Mouse (Mus musculus) mouse embryonic stem cell (cell line): ENCODE measurements at regions not wholly inside any gene's neighbourhood (a gene's known extent, or its start where the extent isn't known, plus 50 kb on each side); places are given as distances from the start of the nearest gene placed in this dataset.

Experiments used
- in situ Hi-C, 2 experiments: fragments of 300-500 bp; cut with MboI; formaldehyde crosslinking; loops; 1 replicate in 1 of 2; 3 replicates in 1 of 2; pipeline ENCODE4 v1.14.3; 2019 to 2020; ENCODE audit warnings: low sequenced_read_pairs in 2 of 2, low pct_unique_long_range_greater_than_20kb in 1 of 2, mixed read lengths in 1 of 2; ENCODE audit not compliant: unreplicated experiment in 1 of 2

DNA sequence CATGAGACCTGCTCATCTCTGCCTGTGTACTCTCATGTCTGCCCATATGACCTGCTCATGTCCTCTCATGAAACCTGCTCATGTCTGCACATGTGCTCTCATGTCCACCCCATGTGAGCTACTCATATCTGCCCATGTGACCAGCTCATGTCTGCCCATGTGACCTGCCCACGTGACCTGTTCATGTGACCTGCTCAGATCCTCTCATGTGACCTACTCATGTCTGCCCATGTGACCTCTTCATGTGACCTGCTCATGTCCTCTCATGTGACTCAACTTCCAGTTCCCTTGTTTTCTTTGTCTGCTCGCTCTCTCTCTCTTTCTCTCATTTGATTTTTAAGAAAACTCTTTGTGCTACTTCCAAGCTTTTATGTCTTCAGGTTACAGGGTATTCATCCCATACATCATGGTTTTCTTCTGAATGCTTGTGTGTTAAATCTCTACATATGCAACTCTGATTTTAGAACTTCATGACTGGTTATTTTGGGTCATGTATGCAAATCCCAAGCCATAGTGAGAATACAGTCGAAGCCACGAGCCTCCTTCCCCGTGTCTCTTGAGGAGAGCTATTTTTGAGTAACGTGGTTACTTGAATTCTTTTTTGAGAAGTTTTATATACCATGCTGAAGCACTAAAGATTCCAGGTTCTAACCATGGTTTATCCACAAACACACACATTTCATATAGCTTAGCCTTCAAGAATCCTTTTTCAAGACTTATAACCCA is 60.7 kb upstream of the Phactr1 start:
- in situ Hi-C loops = loop anchor here (10.0 to 25.0 kb wide), 2 partner anchors 165 to 168 kb away; no protein-coding TSS in a partner anchor

DNA sequence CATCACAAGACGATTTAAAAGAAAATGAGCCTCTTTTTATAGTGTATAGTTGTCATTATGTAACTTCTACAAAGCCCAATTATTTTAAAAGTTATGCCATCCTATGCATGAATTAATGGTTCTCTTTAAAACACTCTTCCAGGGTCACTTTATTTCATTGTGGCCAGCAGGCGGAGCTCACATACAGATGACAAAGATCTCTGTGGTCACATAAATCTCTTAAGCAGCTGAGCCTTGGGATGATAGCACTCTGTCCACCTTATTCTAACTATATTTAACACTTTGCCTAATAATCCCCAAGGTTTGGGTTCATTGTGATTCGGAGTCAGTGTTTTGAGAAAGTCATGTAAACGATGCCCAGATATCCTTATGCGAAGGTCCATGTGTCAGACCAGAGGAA is 56.9 kb upstream of the Phactr1 start:
- in situ Hi-C loops = loop anchor here (10.0 to 25.0 kb wide), 2 partner anchors 161 to 164 kb away; no protein-coding TSS in a partner anchor
